Mouse (Mus musculus) CH12.LX (cell line): ENCODE data around the gene Nid1. TPM values are rescaled to one million over a fixed set of nuclear protein-coding genes. Genes with fewer than 3 reads are reported as not detected.

Experiments
- DNase-seq: peaks from one replicate; pipeline ENCODE4 v3.0.0-alpha.2; 2013; ENCODE audit errors: extremely low read depth
- H3K27ac ChIP-seq: 2 replicates; pipeline ENCODE4 v1.5.1; 2012; ENCODE audit warnings: low read depth, mild to moderate bottlenecking, control low read depth, moderate library complexity; ENCODE audit not compliant: insufficient read depth
- H3K27me3 ChIP-seq: replicated peaks from 2 replicates; pipeline ENCODE3; 2012; ENCODE audit warnings: inconsistent platforms
- H3K36me3 ChIP-seq, 2 experiments: replicated peaks in 1 of 2; 2 replicates each; pipeline versions ENCODE3 to v1.6.1; 2012; ENCODE audit warnings: inconsistent platforms in 1 of 2, low read length in 1 of 2, mild to moderate bottlenecking in 1 of 2, mixed read lengths in 1 of 2, moderate library complexity in 1 of 2; ENCODE audit not compliant: control insufficient read depth in 1 of 2, insufficient read depth in 1 of 2
- H3K4me1 ChIP-seq, 2 experiments: 2 replicates each; pipeline ENCODE4 v1.6.1; 2012; ENCODE audit warnings: inconsistent platforms in 1 of 2, moderate library complexity in 1 of 2; ENCODE audit not compliant: insufficient read depth in 2 of 2, control insufficient read depth in 1 of 2
- H3K4me2 ChIP-seq: 2 replicates; pipeline ENCODE4 v1.6.1; 2012; ENCODE audit warnings: low read depth, mild to moderate bottlenecking, control low read depth; ENCODE audit not compliant: poor library complexity, insufficient read depth, severe bottlenecking
- H3K4me3 ChIP-seq, 3 experiments: fragments of 150-350 bp in 1 of 3; sonication (generic) in 1 of 3; replicated peaks in 1 of 3; 2 replicates each; pipeline versions ENCODE3 to v1.5.1; 2011 to 2012; ENCODE audit warnings: low read depth in 2 of 3, low read length in 2 of 3, mild to moderate bottlenecking in 2 of 3, moderate library complexity in 2 of 3, control low read depth in 1 of 3, improper control_type of control experiment in 1 of 3, inconsistent platforms in 1 of 3, mixed read lengths in 1 of 3; ENCODE audit not compliant: poor library complexity in 1 of 3
- H3K79me2 ChIP-seq: replicated peaks from 2 replicates; pipeline ENCODE4 v1.6.1; 2012; ENCODE audit warnings: mild to moderate bottlenecking, moderate library complexity; ENCODE audit not compliant: control insufficient read depth, poor library complexity, insufficient read depth, severe bottlenecking; ENCODE audit errors: extremely low read depth
- H3K9ac ChIP-seq: 2 replicates; pipeline ENCODE4 v1.6.1; 2012; ENCODE audit warnings: low read depth, mild to moderate bottlenecking, control low read depth, moderate library complexity; ENCODE audit not compliant: insufficient read depth
- H3K9me3 ChIP-seq: replicated peaks from 2 replicates; pipeline ENCODE3; 2012; ENCODE audit warnings: low read length, inconsistent platforms, mixed read lengths
- BHLHE40 ChIP-seq: IDR thresholded peaks from 2 replicates; pipeline ENCODE4 v1.6.1; 2011; ENCODE audit warnings: mild to moderate bottlenecking, low read depth, low read length, improper control_type of control experiment
- CHD1 ChIP-seq: IDR thresholded peaks from 2 replicates; pipeline ENCODE4 v1.6.1; 2012; ENCODE audit warnings: low read depth, low read length, improper control_type of control experiment, inconsistent platforms
- CHD2 ChIP-seq: IDR thresholded peaks from 2 replicates; pipeline ENCODE4 v1.6.1; 2011; ENCODE audit warnings: low read length, improper control_type of control experiment
- CTCF ChIP-seq, 2 experiments: IDR thresholded peaks in 1 of 2; conservative IDR thresholded peaks in 1 of 2; 2 replicates each; pipeline ENCODE4 v1.5.1; 2011 to 2012; ENCODE audit warnings: low read depth in 2 of 2, low read length in 2 of 2, improper control_type of control experiment in 1 of 2, inconsistent platforms in 1 of 2, mild to moderate bottlenecking in 1 of 2, moderate library complexity in 1 of 2
- E2F4 ChIP-seq: IDR thresholded peaks from 2 replicates; pipeline ENCODE4 v1.6.1; 2011; ENCODE audit warnings: low read depth, low read length, improper control_type of control experiment; ENCODE audit not compliant: insufficient replicate concordance
- ELF1 ChIP-seq: IDR thresholded peaks from 2 replicates; pipeline ENCODE4 v1.6.1; 2014; ENCODE audit warnings: low read depth, mild to moderate bottlenecking, inconsistent platforms, low read length, improper control_type of control experiment
- EP300 ChIP-seq: IDR thresholded peaks from 2 replicates; pipeline ENCODE4 v1.6.1; 2011; ENCODE audit warnings: low read length, improper control_type of control experiment
- ETS1 ChIP-seq: conservative IDR thresholded peaks from 2 replicates; pipeline ENCODE4 v1.6.1; 2012; ENCODE audit warnings: low read depth, mild to moderate bottlenecking, inconsistent platforms, low read length, improper control_type of control experiment, moderate library complexity
- GABPA ChIP-seq: IDR thresholded peaks from 2 replicates; pipeline ENCODE4 v1.6.1; 2012; ENCODE audit warnings: low read depth, low read length, improper control_type of control experiment, inconsistent platforms; ENCODE audit not compliant: insufficient replicate concordance
- HCFC1 ChIP-seq: IDR thresholded peaks from 2 replicates; pipeline ENCODE4 v1.6.1; 2012; ENCODE audit warnings: low read depth, mild to moderate bottlenecking, inconsistent platforms, low read length, improper control_type of control experiment
- IRF4 ChIP-seq: IDR thresholded peaks from 2 replicates; pipeline ENCODE4 v1.6.1; 2014; ENCODE audit warnings: low read depth, mild to moderate bottlenecking, inconsistent platforms, low read length, improper control_type of control experiment
- JUN ChIP-seq: IDR thresholded peaks from 2 replicates; pipeline ENCODE4 v1.6.1; 2011; ENCODE audit warnings: low read depth, mild to moderate bottlenecking, low read length, improper control_type of control experiment, moderate library complexity; ENCODE audit not compliant: insufficient read depth
- JUND ChIP-seq: conservative IDR thresholded peaks from 2 replicates; pipeline ENCODE4 v1.6.1; 2011; ENCODE audit warnings: low read depth, low read length, improper control_type of control experiment
- KAT2A ChIP-seq: IDR thresholded peaks from 2 replicates; pipeline ENCODE4 v1.6.1; 2012; ENCODE audit warnings: low read length, improper control_type of control experiment, inconsistent platforms; ENCODE audit not compliant: insufficient replicate concordance
- MAFK ChIP-seq: IDR thresholded peaks from 2 replicates; pipeline ENCODE4 v1.6.1; 2011; ENCODE audit warnings: low read length, improper control_type of control experiment; ENCODE audit not compliant: insufficient replicate concordance
- MAX ChIP-seq: IDR thresholded peaks from 2 replicates; pipeline ENCODE4 v1.6.1; 2011; ENCODE audit warnings: low read length, improper control_type of control experiment
- MAZ ChIP-seq: IDR thresholded peaks from 2 replicates; pipeline ENCODE4 v1.6.1; 2012; ENCODE audit warnings: low read depth, mild to moderate bottlenecking, inconsistent platforms, low read length, improper control_type of control experiment, moderate library complexity
- MEF2A ChIP-seq: IDR thresholded peaks from 2 replicates; pipeline ENCODE4 v1.6.1; 2014; ENCODE audit warnings: low read depth, mild to moderate bottlenecking, inconsistent platforms, low read length, improper control_type of control experiment, borderline replicate concordance
- MXI1 ChIP-seq: IDR thresholded peaks from 2 replicates; pipeline ENCODE4 v1.6.1; 2011; ENCODE audit warnings: mild to moderate bottlenecking, low read depth, low read length, improper control_type of control experiment
- MYC ChIP-seq: IDR thresholded peaks from 2 replicates; pipeline ENCODE4 v1.6.1; 2011; ENCODE audit warnings: low read depth, mild to moderate bottlenecking, improper control_type of control experiment, low read length
- NELFE ChIP-seq: IDR thresholded peaks from 2 replicates; pipeline ENCODE4 v1.6.1; 2011; ENCODE audit warnings: low read depth, low read length, improper control_type of control experiment
- NRF1 ChIP-seq: IDR thresholded peaks from 2 replicates; pipeline ENCODE4 v1.6.1; 2014; ENCODE audit warnings: low read depth, mild to moderate bottlenecking, inconsistent platforms, low read length, improper control_type of control experiment, moderate library complexity
- PAX5 ChIP-seq: IDR thresholded peaks from 2 replicates; pipeline ENCODE4 v1.6.1; 2012; ENCODE audit warnings: low read length, inconsistent platforms, mixed read lengths
- POLR2A ChIP-seq: IDR thresholded peaks from 2 replicates; pipeline ENCODE4 v1.6.1; 2011; ENCODE audit warnings: low read depth, mild to moderate bottlenecking, improper control_type of control experiment, low read length
- POLR2AphosphoS2 ChIP-seq: IDR thresholded peaks from 2 replicates; pipeline ENCODE4 v1.6.1; 2011; ENCODE audit warnings: low read depth, low read length, improper control_type of control experiment
- RAD21 ChIP-seq: IDR thresholded peaks from 2 replicates; pipeline ENCODE4 v1.6.1; 2011; ENCODE audit warnings: low read depth, mild to moderate bottlenecking, low read length, improper control_type of control experiment, moderate library complexity
- RCOR1 ChIP-seq: conservative IDR thresholded peaks from 2 replicates; pipeline ENCODE4 v1.6.1; 2012; ENCODE audit warnings: low read depth, mild to moderate bottlenecking, inconsistent platforms, low read length, improper control_type of control experiment
- SIN3A ChIP-seq: IDR thresholded peaks from 2 replicates; pipeline ENCODE4 v1.6.1; 2012; ENCODE audit warnings: low read length, improper control_type of control experiment, inconsistent platforms
- SMC3 ChIP-seq: IDR thresholded peaks from 2 replicates; pipeline ENCODE4 v1.6.1; 2011; ENCODE audit warnings: low read depth, low read length, improper control_type of control experiment
- TBP ChIP-seq: conservative IDR thresholded peaks from 2 replicates; pipeline ENCODE4 v1.6.1; 2011; ENCODE audit warnings: low read depth, low read length, improper control_type of control experiment
- TCF12 ChIP-seq: IDR thresholded peaks from 2 replicates; pipeline ENCODE4 v1.6.1; 2014; ENCODE audit warnings: low read depth, mild to moderate bottlenecking, inconsistent platforms, low read length, improper control_type of control experiment
- UBTF ChIP-seq: IDR thresholded peaks from 2 replicates; pipeline ENCODE4 v1.6.1; 2012; ENCODE audit warnings: low read depth, mild to moderate bottlenecking, inconsistent platforms, low read length, improper control_type of control experiment, moderate library complexity
- USF1 ChIP-seq: IDR thresholded peaks from 2 replicates; pipeline ENCODE4 v1.6.1; 2014; ENCODE audit warnings: low read depth, mild to moderate bottlenecking, inconsistent platforms, low read length, improper control_type of control experiment
- USF2 ChIP-seq: conservative IDR thresholded peaks from 2 replicates; pipeline ENCODE4 v1.6.1; 2011; ENCODE audit warnings: low read depth, low read length, improper control_type of control experiment
- ZC3H11A ChIP-seq: IDR thresholded peaks from 2 replicates; pipeline ENCODE4 v1.6.1; 2012; ENCODE audit warnings: low read depth, mild to moderate bottlenecking, inconsistent platforms, low read length, improper control_type of control experiment
- ZKSCAN1 ChIP-seq: IDR thresholded peaks from 2 replicates; pipeline ENCODE4 v1.6.1; 2012; ENCODE audit warnings: low read depth, inconsistent platforms, low read length, improper control_type of control experiment, borderline replicate concordance
- ZMIZ1 ChIP-seq: IDR thresholded peaks from 2 replicates; pipeline ENCODE4 v1.6.1; 2012; ENCODE audit warnings: low read depth, mild to moderate bottlenecking, inconsistent platforms, low read length, improper control_type of control experiment
- ZNF384 ChIP-seq: IDR thresholded peaks from 2 replicates; pipeline ENCODE4 v1.6.1; 2012; ENCODE audit warnings: low read depth, low read length, improper control_type of control experiment, inconsistent platforms
- dilution Hi-C: fragments of 300-500 bp; cut with MboI; formaldehyde crosslinking; loops from 2 replicates; pipeline ENCODE4 v1.14.3; 2020; ENCODE audit warnings: low sequenced_read_pairs; ENCODE audit not compliant: extremely low pct_unique_long_range_greater_than_20kb, extremely low pct_ligation_motif_present
- in situ Hi-C: fragments of 300-500 bp; cut with MboI; formaldehyde crosslinking; loops from 3 replicates; pipeline ENCODE4 v1.14.3; 2019; ENCODE audit warnings: low sequenced_read_pairs, low pct_ligation_motif_present, low pct_unique_long_range_greater_than_20kb, mixed read lengths
- polyA plus RNA-seq: library from polyadenylated mRNA; unstranded; fragments of >175 nt; gene quantifications from 2 replicates; pipeline ENCODE4 v1.2.1, GENCODE M21; 2012; ENCODE audit warnings: low read depth; ENCODE audit not compliant: insufficient read length
- total RNA-seq, 2 experiments: library from RNA; depleted of rRNA; stranded (reverse); fragments of 300-350 nt in 1 of 2; fragments of >200 nt in 1 of 2; gene quantifications; 2 replicates each; pipeline ENCODE4 v1.2.3; 2012 to 2014

Nid1 gene
- total and polyA plus RNA-seq, 3 experiments = 0.30 to 0.94 (median 0.38) TPM

DNA sequence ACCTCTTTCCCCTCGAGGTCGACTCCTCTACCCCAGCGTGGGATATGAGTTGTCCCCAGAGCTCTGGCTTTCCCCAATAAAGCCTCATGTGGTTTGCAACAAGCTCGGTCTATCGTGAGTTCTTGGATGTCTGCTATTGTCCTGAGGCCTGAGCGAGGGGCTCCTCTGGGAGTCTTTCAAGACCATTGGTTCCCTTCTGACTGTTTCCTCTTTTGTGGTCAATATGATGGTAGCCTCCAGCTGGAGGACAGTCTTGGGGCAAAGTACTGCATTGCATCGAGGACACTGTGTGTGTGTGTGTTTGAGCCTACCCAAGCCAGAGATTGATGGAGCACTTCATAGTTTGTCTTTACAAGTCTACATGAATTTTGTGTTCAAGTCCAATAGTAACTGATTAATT, 80.8 kb downstream of the Nid1 start:
- Histone ChIP-seq H3K4me3 (no peak overlapping the region), H3K4me1 (peaks cover 16 to 66% of the 10 kb centered on the region in 2 experiments), H3K27ac (peak overlapping the region; percentile 88), H3K9ac (no peak overlapping the region), H3K9me3 (peaks cover 14% of the 10 kb centered on the region), H3K4me2 (peak overlapping the region; percentile 1; the same call in 1 of the 2 replicates), H3K27me3 (no peaks in the 10 kb centered on the region), H3K79me2 (no peaks in the 10 kb centered on the region), H3K36me3 (no peaks in the 10 kb centered on the region)
- dilution Hi-C loops = no loop called here
- TF ChIP-seq MXI1 = 0 out of 2 replicates have a peak, but pooled peaks have one; percentile 31
- no peak for TF ChIP-seq ZKSCAN1
- TF ChIP-seq BHLHE40 = peak; percentile 48
- TF ChIP-seq HCFC1 = no peak; the same call in 1 of the 2 replicates
- no peak for TF ChIP-seq JUND
- TF ChIP-seq MAFK = no peak
- TF ChIP-seq ETS1 = peak; percentile 54
- TF ChIP-seq MAZ = 0 out of 2 replicates have a peak, but pooled peaks have one; percentile 68
- no peak for TF ChIP-seq PAX5
- no peak for TF ChIP-seq USF1
- TF ChIP-seq SIN3A = peak; percentile 67; the same call in 1 of the 2 replicates
- TF ChIP-seq NRF1 = no peak
- TF ChIP-seq EP300 = peak; percentile 82
- peak; percentile 61 for TF ChIP-seq IRF4
- TF ChIP-seq ZC3H11A = no peak
- no peak for TF ChIP-seq ELF1
- TF ChIP-seq ZMIZ1 = 0 out of 2 replicates have a peak, but pooled peaks have one; percentile 28
- TF ChIP-seq GABPA = no peak
- TF ChIP-seq MYC = 0 out of 2 replicates have a peak, but pooled peaks have one; percentile 17
- TF ChIP-seq KAT2A = 0 out of 2 replicates have a peak, but pooled peaks have one; percentile 25
- TF ChIP-seq UBTF = no peak
- no peak for TF ChIP-seq POLR2AphosphoS2
- peak; percentile 24; the same call in 1 of the 2 replicates for TF ChIP-seq SMC3
- no peak for TF ChIP-seq POLR2A
- peak; percentile 53; the same call in 1 of the 2 replicates for TF ChIP-seq TCF12
- 0 out of 2 replicates have a peak, but pooled peaks have one; percentile 10 for TF ChIP-seq TBP
- TF ChIP-seq RCOR1 = 0 out of 2 replicates have a peak, but pooled peaks have one; percentile 12
- 0 out of 2 replicates have a peak, but pooled peaks have one; percentile 58 for TF ChIP-seq CHD1
- TF ChIP-seq MAX = 0 out of 2 replicates have a peak, but pooled peaks have one; percentile 51
- no peak for TF ChIP-seq JUN
- peak; percentile 65 for TF ChIP-seq CHD2
- no peak for TF ChIP-seq ZNF384
- no peak for TF ChIP-seq USF2
- TF ChIP-seq MEF2A = peak; percentile 35; the same call in 1 of the 2 replicates
- TF ChIP-seq NELFE = no peak
- no peak; the same call in none of the 2 replicates for TF ChIP-seq RAD21
- TF ChIP-seq E2F4 = no peak
- TF ChIP-seq CTCF (conservative IDR thresholded peaks at IDR 0.05 in 1 of 2, IDR thresholded peaks at IDR 0.05 in 1 of 2; ENCODE audit: low read depth in 2 of 2, low read length in 2 of 2) = no peak
- in situ Hi-C loops = loop anchor here (5.0 to 25.0 kb wide), 2 partner anchors 94 to 349 kb away; no protein-coding TSS in a partner anchor
- DNase-seq = peak; percentile 67
